Mouse (Mus musculus): Measurements from ENCODE around the gene Vmn1r77. TPM values are rescaled to one million over a fixed set of nuclear protein-coding genes. Genes with fewer than 3 reads are reported as not detected.
"Not testable (repeated sequence)": the region's sequence is repeated elsewhere in the genome, so short reads cannot be mapped to it uniquely, and the experiment has no call there.

The Vmn1r77 gene
- not detected in 2 replicates for total RNA-seq (2014; fragmentation: Nextera tagmentation)
- not detected in 2 replicates for total RNA-seq (2017)

DNA sequence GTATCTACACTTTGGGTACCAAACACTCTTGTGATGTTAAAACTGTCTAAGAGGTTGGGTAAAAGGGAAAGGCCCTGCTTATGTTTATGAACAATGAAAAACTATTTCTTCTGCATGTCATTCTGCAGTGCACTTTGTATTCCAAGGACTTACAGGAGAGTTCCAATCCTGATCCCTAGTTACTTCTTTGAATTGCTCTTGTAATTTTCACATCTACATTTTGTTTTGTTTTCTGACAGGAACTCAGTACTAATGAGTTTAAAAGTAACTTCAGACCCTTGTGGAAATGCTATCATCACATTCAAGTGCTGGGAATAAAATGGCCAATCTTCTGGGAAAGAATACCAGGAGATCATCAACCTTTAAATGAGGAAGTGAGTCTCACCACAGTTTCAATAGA is at the start of gene Vmn1r77:
Vmn1r77 (plus strand) TSS at position 301 of the 400 bp plus-strand sequence.
- not testable (repeated sequence) for ATAC-seq (replicated peaks; ENCODE audit: poor library complexity, severe bottlenecking)

DNA sequence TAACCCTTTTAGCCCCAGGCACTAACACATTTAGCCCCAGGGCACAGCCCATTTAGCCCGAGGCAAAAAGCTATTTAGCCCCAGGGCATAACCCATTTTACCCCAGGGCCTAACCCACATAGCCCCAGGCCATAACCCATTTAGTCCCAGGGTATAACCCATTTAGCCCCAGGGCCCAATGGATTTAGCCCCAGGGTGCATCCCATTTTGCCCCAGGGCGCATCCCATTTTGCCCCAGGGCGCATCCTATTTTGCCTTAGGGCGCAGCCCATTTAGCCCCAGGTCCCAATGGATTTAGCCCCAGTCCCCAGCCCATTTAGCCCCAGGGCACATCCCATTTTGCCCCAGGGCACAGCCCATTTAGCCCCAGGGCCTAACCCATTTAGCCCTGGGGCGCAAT is 25.1 kb upstream of the Vmn1r77 start:
- not testable (repeated sequence) for ATAC-seq (replicated peaks; ENCODE audit: poor library complexity, severe bottlenecking)

DNA sequence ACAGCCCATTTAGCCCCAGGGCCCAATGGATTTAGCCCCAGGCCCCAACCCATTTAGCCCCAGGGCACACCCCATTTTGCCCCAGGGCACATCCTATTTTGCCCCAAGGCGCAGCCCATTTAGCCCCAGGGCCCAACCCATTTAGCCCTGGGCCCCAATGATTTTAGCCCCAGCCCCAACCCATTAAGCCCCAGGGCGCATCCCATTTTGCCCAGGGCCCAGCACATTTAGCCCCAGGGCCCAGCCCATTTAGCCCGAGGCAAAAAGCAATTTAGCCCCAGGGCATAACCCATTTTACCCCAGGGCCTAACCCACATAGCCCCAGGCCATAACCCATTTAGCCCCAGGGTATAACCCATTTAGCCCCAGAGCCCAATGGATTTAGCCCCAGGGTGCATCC is 24.2 kb upstream of the Vmn1r77 start:
- not testable (repeated sequence) for ATAC-seq (replicated peaks; ENCODE audit: poor library complexity, severe bottlenecking)

DNA sequence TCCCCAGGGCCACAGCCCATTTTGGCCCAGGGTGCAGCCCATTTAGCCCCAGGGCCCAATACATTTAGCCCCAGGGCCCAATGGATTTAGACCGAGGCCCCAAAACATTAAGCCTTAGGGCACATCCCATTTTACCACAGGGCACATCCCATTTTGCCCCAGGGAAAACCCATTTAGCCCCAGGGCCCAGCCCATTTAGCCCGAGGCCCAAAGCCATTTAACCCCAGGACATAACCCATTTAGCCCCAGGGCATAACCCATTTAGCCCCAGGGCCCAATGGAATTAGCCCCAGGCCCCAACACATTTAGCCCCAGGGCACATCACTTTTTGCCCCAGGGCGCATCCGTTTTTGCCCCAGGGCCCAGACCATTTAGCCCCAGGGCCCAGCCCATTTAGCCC is 23.4 kb upstream of the Vmn1r77 start:
- no peak for ATAC-seq (replicated peaks; ENCODE audit: poor library complexity, severe bottlenecking)

DNA sequence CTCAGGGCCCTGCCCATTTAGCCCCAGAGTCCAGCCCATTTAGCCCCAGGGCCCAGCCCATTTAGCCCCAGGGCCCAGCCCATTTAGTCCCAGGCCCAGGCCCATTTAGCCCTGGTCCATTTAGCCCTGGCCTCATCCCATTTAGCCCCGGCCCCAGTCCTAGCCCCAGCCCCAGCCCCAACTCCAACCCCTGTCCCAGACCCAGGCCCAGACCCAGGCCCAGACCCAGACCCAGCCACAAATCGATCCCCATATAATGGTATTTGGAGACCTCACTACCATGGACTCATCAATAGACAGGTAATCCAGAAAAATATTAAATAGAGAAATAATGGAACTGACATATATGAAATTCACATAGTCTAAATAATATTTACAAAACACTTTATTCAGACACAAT is 18.7 kb upstream of the Vmn1r77 start:
- not testable (repeated sequence) for ATAC-seq (replicated peaks; ENCODE audit: poor library complexity, severe bottlenecking)

DNA sequence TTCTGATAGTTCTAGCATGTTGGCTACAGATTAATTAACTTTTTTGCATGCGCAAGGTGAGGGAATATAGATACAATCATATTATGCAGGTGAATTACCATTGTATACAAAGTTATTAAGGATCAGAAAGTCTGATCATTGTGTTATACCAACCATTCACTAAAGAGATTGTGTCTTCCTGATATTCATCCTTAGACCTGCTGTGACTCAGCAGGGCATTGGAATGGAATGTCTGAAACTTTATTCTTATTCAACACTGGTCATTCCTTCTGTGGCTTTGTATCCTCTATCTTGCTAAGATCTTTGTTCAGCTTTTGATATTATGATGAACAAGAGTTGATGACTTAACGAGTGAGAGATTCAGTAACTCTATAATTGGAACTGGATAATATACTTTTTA is 4.1 kb downstream of the Vmn1r77 start:
- ATAC-seq (replicated peaks; ENCODE audit: poor library complexity, severe bottlenecking) = no peak

Other genes starting within 250 kb of the Vmn1r77 start
- not detected in 2 replicates for gene Vmn1r74, start 202.8 kb upstream of the Vmn1r77 start, total RNA-seq (2014; fragmentation: Nextera tagmentation)
- not detected in 2 replicates for gene Vmn1r74, start 202.8 kb upstream of the Vmn1r77 start, total RNA-seq (2017)
- gene Vmn1r75, start 162.1 kb upstream of the Vmn1r77 start, total RNA-seq (2014; fragmentation: Nextera tagmentation) = not detected in 2 replicates
- not detected in 2 replicates for gene Vmn1r75, start 162.1 kb upstream of the Vmn1r77 start, total RNA-seq (2017)
- not detected in 2 replicates for gene Vmn1r76, start 98.5 kb upstream of the Vmn1r77 start, total RNA-seq (2014; fragmentation: Nextera tagmentation)
- not detected in 2 replicates for gene Vmn1r76, start 98.5 kb upstream of the Vmn1r77 start, total RNA-seq (2017)
- not detected in 2 replicates for gene Vmn1r78, start 113.5 kb downstream of the Vmn1r77 start, total RNA-seq (2014; fragmentation: Nextera tagmentation)
- gene Vmn1r78, start 113.5 kb downstream of the Vmn1r77 start, total RNA-seq (2017) = not detected in 2 replicates
- gene Vmn1r79, start 134.5 kb downstream of the Vmn1r77 start, total RNA-seq (2014; fragmentation: Nextera tagmentation) = not detected in 2 replicates
- gene Vmn1r79, start 134.5 kb downstream of the Vmn1r77 start, total RNA-seq (2017) = not detected in 2 replicates
- not detected in 2 replicates for gene Vmn1r80, start 152.5 kb downstream of the Vmn1r77 start, total RNA-seq (2014; fragmentation: Nextera tagmentation)
- not detected in 2 replicates for gene Vmn1r80, start 152.5 kb downstream of the Vmn1r77 start, total RNA-seq (2017)
- gene Vmn1r81, start 231.5 kb downstream of the Vmn1r77 start, total RNA-seq (2014; fragmentation: Nextera tagmentation) = 0.02 TPM in 1 of 2 replicates, not detected in the other
- gene Vmn1r81, start 231.5 kb downstream of the Vmn1r77 start, total RNA-seq (2017) = not detected in 2 replicates

All from granulocyte monocyte progenitor cell, adult 5-6 weeks (primary cell).